Mouse (Mus musculus) liver, embryonic 15.5 days (tissue): ENCODE results near the gene Rnf130. TPM values are rescaled to one million over a fixed set of nuclear protein-coding genes. Genes with fewer than 3 reads are reported as not detected.

Experiments
- ATAC-seq: fragments of 200-750 bp; cut with Nextera tagmentation; 2 replicates; pipeline ENCODE4 v1.8.0; 2017; ENCODE audit warnings: moderate number of reproducible peaks, mild to moderate bottlenecking, moderate library complexity; ENCODE audit not compliant: insufficient read depth
- H3K27ac ChIP-seq: fragments of 300-500 bp; sonication (generic); replicated peaks from 2 replicates; pipeline ENCODE4 v1.5.1; 2015; ENCODE audit warnings: mild to moderate bottlenecking, inconsistent platforms
- H3K27me3 ChIP-seq: fragments of 300-500 bp; sonication (generic); 2 replicates; pipeline ENCODE4 v1.6.1; 2015; ENCODE audit warnings: mild to moderate bottlenecking, inconsistent platforms
- H3K36me3 ChIP-seq: fragments of 300-500 bp; sonication (generic); replicated peaks from 2 replicates; pipeline ENCODE4 v1.6.1; 2015; ENCODE audit warnings: moderate library complexity, mild to moderate bottlenecking, inconsistent platforms
- H3K4me1 ChIP-seq: fragments of 300-500 bp; sonication (generic); replicated peaks from 2 replicates; pipeline ENCODE4 v1.6.1; 2015; ENCODE audit warnings: inconsistent platforms
- H3K4me2 ChIP-seq: fragments of 300-500 bp; sonication (generic); 2 replicates; pipeline ENCODE4 v1.6.1; 2015; ENCODE audit warnings: moderate library complexity, mild to moderate bottlenecking, inconsistent platforms
- H3K4me3 ChIP-seq: fragments of 300-500 bp; sonication (generic); replicated peaks from 2 replicates; pipeline ENCODE4 v1.5.1; 2015; ENCODE audit warnings: mild to moderate bottlenecking, inconsistent platforms
- H3K9ac ChIP-seq: fragments of 300-500 bp; sonication (generic); 2 replicates; pipeline ENCODE4 v1.6.1; 2015; ENCODE audit warnings: moderate library complexity, mild to moderate bottlenecking, inconsistent platforms
- H3K9me3 ChIP-seq: fragments of 300-500 bp; sonication (generic); replicated peaks from 2 replicates; pipeline ENCODE4 v1.6.1; 2016; ENCODE audit warnings: inconsistent platforms
- WGBS: fragments of 180-500 bp; shearing (Covaris S2); methylation state at CpG from one replicate; pipeline ENCODE4 v1.1.7; 2015; ENCODE audit warnings: mixed read lengths; ENCODE audit not compliant: insufficient replicate concordance; 5-methylcytosine and 5-hydroxymethylcytosine counted together
- polyA plus RNA-seq: library from polyadenylated mRNA; unstranded; fragments of >200 nt; fragmentation: Nextera tagmentation; extraction: Ambion mirVana; gene quantifications from 2 replicates; pipeline ENCODE4 v1.2.1, GENCODE M21; 2015

Gene Rnf130
- polyA plus RNA-seq, 1 experiment from 2014 or later, result 37.7 TPM

DNA sequence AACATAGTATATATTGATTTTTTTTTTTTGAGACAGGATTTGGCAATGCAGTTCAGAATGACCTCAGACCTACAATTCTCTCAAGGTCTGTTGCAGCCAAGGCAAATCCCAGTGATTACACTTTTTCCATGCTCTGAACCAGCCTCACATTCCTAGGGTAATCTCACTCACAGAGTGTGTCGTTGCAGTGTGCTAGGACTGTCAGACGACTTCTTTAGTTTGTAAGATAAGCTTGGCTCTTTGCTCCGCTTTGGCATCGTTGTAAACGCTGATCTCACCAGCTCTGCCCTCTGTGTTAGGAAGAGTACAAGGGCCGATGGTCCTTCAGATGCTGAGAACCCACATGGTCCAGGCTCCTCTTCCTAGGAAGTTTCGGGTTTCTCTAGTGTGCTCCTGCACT, 80.9 kb downstream of the Rnf130 start:
- Histone ChIP-seq H3K9me3 (no peaks in the 10 kb centered on the region), H3K4me1 (peaks cover 29% of the 10 kb centered on the region), H3K9ac (no peak overlapping the region), H3K4me3 (no peak overlapping the region), H3K27ac (no peak overlapping the region), H3K27me3 (no peaks in the 10 kb centered on the region), H3K36me3 (0 out of 2 replicates have a peak, but pooled peaks cover 3% of the 10 kb centered on the region), H3K4me2 (no peak overlapping the region)
- no peak for ATAC-seq
- 51% methylated on average over 7 of the region's 7 CpGs for WGBS

DNA sequence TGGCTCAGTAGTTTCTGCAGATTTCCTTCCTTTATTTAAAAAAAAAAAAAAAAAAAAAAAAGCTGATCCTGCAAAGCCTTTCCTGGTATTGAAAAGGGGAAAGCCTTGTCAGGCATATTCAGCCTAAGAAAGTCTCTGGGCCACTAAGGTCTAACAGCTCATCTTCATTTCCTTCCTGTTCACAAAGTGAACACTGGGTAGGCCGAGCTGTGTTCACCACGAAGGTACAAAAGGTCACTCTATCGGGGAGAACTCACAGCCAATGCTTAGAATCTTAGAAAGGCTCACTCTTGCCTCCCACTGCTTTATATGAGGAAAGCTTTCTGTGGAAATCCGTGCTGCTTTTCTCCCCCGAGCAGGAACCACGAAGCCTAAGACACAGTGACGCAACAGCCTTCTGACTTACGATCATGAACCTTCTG, 83.7 kb downstream of the Rnf130 start:
- 29% methylated on average over 8 of the region's 8 CpGs for whole genome bisulfite sequencing
- H3K27ac ChIP-seq, result peak overlapping the region; percentile 61; the same call in 1 of the 2 replicates
- peak; percentile 65 for ATAC-seq

DNA sequence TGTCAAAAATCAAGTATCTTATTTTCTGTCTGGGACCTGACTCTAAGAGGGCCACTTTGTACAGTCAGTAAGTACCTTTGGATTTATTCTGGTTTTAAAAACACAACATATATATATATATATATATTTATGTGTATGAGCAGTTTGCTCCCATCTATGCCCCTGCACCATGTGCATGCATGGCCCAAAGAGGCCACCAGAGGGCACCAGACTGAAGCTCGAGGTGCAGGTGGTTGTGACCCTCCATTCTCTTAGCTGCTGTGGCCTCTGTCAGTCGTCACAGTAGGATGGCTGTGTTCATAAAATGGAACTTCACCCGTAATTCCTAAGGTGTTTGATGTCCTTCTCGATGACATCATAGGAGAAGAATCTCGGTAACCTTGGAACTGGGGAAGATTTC, 89.2 kb downstream of the Rnf130 start:
- Histone ChIP-seq H3K4me2 (no peak overlapping the region), H3K4me1 (0 out of 2 replicates have a peak, but pooled peaks cover under 1% of the 10 kb centered on the region), H3K36me3 (no peaks in the 10 kb centered on the region), H3K9me3 (no peaks in the 10 kb centered on the region), H3K4me3 (no peak overlapping the region), H3K27ac (no peak overlapping the region), H3K27me3 (no peaks in the 10 kb centered on the region), H3K9ac (no peak overlapping the region)
- ATAC-seq, result no peak
- 7% methylated on average over 5 of the region's 5 CpGs for WGBS

More for the DNA sequence above, 83.7 kb downstream of the Rnf130 start:
- Histone ChIP-seq H3K4me2 (no peak overlapping the region), H3K36me3 (0 out of 2 replicates have a peak, but pooled peaks cover 3% of the 10 kb centered on the region), H3K4me1 (peaks cover 24% of the 10 kb centered on the region), H3K9ac (no peak overlapping the region), H3K9me3 (no peaks in the 10 kb centered on the region), H3K4me3 (no peak overlapping the region), H3K27me3 (no peaks in the 10 kb centered on the region)

DNA sequence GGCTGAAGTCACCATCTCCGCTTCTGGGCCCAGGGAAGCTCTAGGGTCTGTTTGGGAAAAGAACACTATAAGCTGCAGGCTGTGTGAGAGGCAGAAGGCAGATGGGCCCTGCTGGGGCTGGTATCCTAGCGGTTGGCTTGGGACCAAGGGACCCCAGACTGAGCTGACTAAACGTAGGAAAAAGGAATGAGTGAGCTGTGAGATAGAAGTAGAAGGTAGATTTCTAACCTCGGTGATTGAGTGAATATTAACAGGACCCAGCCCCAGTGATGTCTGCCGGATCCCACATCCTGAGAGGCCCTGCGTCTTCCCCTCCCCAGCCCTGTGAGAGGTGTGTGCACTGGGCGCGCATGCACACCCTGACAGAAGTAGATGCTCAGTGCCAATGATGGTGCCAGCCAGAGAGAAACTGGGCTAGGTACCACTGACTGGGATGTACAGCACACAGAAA, 97.5 kb downstream of the Rnf130 start:
- WGBS, result 79% methylated on average over 8 of the region's 8 CpGs
- ATAC-seq, result no peak
- no peak overlapping the region for H3K9ac ChIP-seq
- no peak overlapping the region for H3K27ac ChIP-seq
- H3K27me3 ChIP-seq, result no peaks in the 10 kb centered on the region
- H3K4me3 ChIP-seq, result no peak overlapping the region
- H3K4me2 ChIP-seq, result no peak overlapping the region
- H3K9me3 ChIP-seq, result no peaks in the 10 kb centered on the region
- peaks cover 7% of the 10 kb centered on the region for H3K4me1 ChIP-seq
- no peaks in the 10 kb centered on the region for H3K36me3 ChIP-seq

DNA sequence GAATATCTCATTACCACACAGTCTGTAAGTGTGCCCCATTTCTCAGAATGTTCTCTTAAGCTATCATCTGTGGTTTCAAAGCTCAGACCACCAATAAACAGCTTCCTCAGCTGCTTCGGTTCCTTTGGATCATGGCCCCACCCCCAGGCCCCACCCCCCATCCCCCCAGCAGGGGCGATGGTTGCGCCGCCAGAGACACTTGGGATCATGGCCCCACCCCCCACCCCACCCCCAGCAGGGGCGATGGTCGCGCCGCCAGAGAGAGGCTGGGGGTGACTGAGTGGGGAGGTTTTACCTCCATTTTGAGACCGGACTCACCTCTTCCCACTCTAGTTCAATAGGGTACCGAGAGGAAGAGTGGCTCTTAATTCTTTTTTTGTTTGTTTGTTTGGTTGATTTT, 102.6 kb downstream of the Rnf130 start:
- 4% methylated on average over 10 of the region's 10 CpGs for WGBS
- Histone ChIP-seq H3K4me2 (peak overlapping the region; percentile 69), H3K36me3 (no peaks in the 10 kb centered on the region), H3K27ac (no peak overlapping the region), H3K9ac (peak overlapping the region; percentile 35; the same call in 1 of the 2 replicates), H3K4me1 (peaks cover 46% of the 10 kb centered on the region), H3K4me3 (peak overlapping the region; percentile 41), H3K27me3 (no peaks in the 10 kb centered on the region), H3K9me3 (no peaks in the 10 kb centered on the region)
- ATAC-seq, result no peak

DNA sequence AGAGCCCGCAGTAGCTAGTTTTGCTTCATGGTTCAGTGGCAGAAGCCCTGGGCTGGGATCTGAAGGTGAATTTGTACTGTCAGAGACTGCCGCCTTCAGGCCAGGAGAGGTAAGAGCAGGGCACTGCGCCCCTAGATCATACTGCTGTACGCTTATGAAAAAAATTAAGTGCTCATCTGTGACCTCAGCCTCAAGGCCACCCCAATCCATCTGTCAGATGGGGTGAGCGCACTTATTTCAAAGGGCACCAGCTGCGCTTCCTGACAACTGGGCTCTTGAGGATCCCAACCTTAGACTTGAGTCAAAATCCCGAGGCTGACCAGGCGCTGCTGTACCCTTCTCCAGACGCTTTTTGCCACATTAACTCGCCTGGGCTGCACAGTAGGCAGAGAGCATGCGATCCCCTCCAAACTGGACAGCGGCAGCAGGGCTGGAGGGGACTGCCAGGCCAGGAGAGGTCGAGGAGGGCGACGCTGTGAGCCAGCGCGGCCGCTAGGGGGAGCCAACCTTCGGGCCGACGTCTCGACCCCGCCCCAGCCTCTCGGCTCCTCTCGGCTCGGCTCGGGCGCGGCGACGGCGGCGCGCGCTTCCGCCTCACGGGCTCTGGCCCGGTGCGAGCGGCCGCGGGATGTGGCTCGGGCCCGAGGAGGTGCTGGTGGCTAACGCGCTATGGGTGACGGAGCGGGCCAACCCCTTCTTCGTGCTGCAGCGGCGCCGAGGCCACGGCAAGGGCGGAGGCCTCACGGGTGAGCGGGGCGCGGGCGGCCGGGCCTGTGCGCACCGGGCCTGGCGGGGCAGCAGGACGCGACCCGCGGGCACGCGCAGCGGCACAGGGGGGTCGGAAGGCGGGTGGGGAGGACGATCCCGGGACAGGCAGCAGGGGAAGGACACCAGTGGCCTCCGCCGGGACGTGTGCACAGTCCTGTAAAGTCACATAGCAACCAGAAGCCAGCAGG, 105.9 kb downstream of the Rnf130 start, which contains the start of gene Tbc1d9b:
TSS of gene Tbc1d9b (plus strand) at position 586 of the 956 bp plus-strand sequence.
- Histone ChIP-seq H3K4me3 (peak within 1 kb of the TSS; percentile 74), H3K36me3 (0 out of 2 replicates have a peak, but pooled peaks cover 6% of the 10 kb centered on the region), H3K9me3 (no peaks in the 10 kb centered on the region), H3K9ac (peak within 1 kb of the TSS; percentile 93), H3K4me2 (peak within 1 kb of the TSS; percentile 88), H3K27me3 (no peaks in the 10 kb centered on the region), H3K27ac (peak within 1 kb of the TSS; percentile 85), H3K4me1 (peaks cover 66% of the 10 kb centered on the region)
- ATAC-seq, result peak; percentile 92
- WGBS, result under 1% methylated on average over 77 of the region's 77 CpGs

DNA sequence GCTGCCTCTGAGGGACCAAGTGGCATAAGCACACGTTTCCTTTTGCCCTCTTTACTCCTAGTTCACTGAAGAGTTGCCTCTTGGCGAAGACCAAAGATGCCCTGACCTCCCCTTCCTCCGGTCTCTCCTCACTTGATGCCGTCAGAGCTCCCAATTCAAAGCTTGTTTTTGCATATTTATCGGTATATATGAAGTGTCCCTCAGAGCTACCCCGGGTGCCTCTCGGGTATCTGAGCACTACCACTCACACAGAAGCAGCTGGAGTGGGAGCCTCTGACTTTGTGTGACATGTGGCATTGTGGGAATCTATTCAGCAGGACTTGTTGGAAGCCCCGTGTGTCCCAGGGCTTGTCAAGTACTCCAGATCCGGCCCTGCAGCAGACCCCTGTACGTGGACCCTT, 106.7 kb downstream of the Rnf130 start:
- Histone ChIP-seq H3K9me3 (no peaks in the 10 kb centered on the region), H3K4me2 (peak overlapping the region; percentile 88), H3K9ac (peak overlapping the region; percentile 93), H3K36me3 (peaks cover 12% of the 10 kb centered on the region; the same call in 1 of the 2 replicates), H3K27me3 (no peaks in the 10 kb centered on the region), H3K27ac (peak overlapping the region; percentile 85), H3K4me3 (peak overlapping the region; percentile 74), H3K4me1 (peaks cover 66% of the 10 kb centered on the region)
- no peak for ATAC-seq
- WGBS, result 7% methylated on average over 10 of the region's 10 CpGs

DNA sequence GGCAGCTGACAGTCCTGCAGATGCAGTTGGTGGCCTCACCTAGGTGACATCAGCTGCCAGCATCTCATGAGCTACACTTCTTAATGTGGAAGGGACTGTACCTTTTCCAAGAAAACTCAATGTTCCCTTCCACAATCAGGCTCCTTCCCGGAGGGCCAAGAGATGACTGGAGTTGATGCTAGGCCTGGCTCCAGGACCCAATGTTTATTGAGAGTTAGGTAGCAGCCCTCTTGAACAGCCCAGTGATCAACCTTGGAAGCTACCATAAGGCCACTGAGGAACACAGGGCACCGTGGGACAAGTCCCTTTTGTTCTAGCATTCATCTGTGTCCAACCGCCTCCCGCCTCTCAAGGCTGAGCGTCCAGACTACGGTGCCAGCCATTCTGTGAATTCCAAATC, 107.1 kb downstream of the Rnf130 start:
- H3K4me3 ChIP-seq, result peak overlapping the region; percentile 74
- peaks cover 63% of the 10 kb centered on the region for H3K4me1 ChIP-seq
- no peaks in the 10 kb centered on the region for H3K9me3 ChIP-seq
- H3K4me2 ChIP-seq, result peak overlapping the region; percentile 88
- WGBS, result 74% methylated on average over 6 of the region's 6 CpGs
- no peaks in the 10 kb centered on the region for H3K27me3 ChIP-seq
- ATAC-seq, result no peak
- H3K27ac ChIP-seq, result peak overlapping the region; percentile 85; the same call in 1 of the 2 replicates
- H3K36me3 ChIP-seq, result peaks cover 16% of the 10 kb centered on the region; the same call in 1 of the 2 replicates
- peak overlapping the region; percentile 93; the same call in 1 of the 2 replicates for H3K9ac ChIP-seq

DNA sequence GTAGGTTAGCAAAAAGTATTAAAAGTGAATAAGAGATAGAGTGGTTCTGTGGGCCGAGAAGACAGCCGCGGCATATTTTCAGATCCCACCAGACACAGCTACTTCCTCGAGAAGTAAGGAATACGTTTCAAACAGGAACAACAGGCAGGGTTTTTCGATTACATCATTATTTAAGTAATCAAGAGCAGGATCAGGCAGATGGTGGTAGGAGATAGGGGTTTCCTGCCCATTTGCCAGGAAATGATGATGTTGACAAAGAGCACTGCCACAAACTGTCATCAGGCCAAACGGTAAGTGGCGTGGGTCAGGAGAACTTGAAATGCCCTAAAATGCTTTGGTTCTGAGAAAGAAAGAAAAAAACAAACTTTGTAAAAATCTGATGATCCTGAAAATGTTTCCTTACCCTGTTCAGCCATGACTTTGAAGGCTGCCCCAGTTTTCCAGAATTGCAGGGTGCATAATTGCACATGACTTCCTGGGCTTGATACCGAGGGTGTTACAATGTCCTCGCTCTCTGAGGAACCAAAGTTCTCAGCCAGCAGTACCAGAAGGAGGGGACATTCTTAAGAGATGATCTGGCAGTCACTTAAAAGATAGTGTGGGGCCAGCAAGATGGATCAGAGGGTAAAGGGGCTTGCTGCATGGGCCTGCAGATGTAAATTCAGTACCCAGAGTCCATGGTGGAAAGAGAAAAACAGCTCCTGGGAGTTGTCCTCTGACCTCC, 109.2 kb downstream of the Rnf130 start:
- ATAC-seq, result no peak
- Histone ChIP-seq H3K27ac (peak overlapping the region; percentile 64), H3K36me3 (peaks cover 32% of the 10 kb centered on the region; the same call in 1 of the 2 replicates), H3K4me2 (peak overlapping the region; percentile 15), H3K9ac (no peak overlapping the region), H3K27me3 (no peaks in the 10 kb centered on the region), H3K4me1 (peaks cover 54% of the 10 kb centered on the region), H3K4me3 (no peak overlapping the region), H3K9me3 (no peaks in the 10 kb centered on the region)
- 22% methylated on average over 10 of the region's 10 CpGs for WGBS

DNA sequence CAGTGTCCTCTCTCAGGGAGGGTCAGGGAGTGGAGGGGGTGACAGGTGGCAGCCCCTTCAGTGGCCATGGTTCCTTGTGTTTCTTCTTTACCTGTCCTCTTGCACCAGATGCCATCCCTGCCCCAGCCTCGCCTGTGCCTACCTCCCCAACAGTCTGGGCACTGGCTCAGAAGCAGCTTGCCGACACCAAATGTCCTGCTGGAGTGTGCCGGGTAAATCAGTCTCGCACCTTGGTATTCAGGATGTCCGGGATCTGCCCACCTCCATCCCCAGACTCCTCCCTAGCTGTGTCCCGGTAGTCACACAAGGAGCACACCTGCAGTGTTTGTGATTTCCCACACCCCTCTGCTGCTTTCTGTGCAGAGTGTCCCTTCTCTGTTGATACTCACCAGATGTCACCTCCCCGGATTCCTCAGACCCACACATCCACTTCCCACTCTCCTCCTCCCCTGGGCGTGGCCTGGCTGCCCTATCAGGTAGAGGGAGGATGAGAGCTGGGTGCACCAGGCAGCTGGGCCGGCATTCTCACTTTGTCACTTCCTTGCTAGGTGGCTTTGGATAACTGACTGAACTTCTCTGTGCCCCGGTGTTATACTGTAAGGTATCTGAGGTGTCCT, 113.2 kb downstream of the Rnf130 start:
- peaks cover 59% of the 10 kb centered on the region for H3K36me3 ChIP-seq
- 59% methylated on average over 10 of the region's 10 CpGs for WGBS
- H3K9me3 ChIP-seq, result no peaks in the 10 kb centered on the region
- no peak overlapping the region for H3K4me3 ChIP-seq
- no peaks in the 10 kb centered on the region for H3K27me3 ChIP-seq
- peaks cover 29% of the 10 kb centered on the region for H3K4me1 ChIP-seq
- no peak overlapping the region for H3K9ac ChIP-seq
- no peak overlapping the region for H3K4me2 ChIP-seq
- H3K27ac ChIP-seq, result no peak overlapping the region
- ATAC-seq, result no peak
